Mouse (Mus musculus) spleen, embryonic (tissue): ENCODE measurements around the gene Mybph.

Experiments
- CTCF ChIA-PET: fragments of 350-600 bp; sonication (Branson Sonifier 250); formaldehyde crosslinking; loops from one replicate; lab custom pipeline; 2022; lab: Charles Lee

Gene Mybph

GRCm38 (mm10) chr1:134193126-134193525 is at the start of gene Mybph:
Mybph (plus strand) TSS chr1:134193448.
- CTCF ChIA-PET, result no interaction called here

GRCm38 (mm10) chr1:134146066-134146465 is 47.2 kb upstream of the Mybph start:
- CTCF ChIA-PET, result no interaction called here

- CTCF ChIA-PET, result interaction anchor here (1.2 kb wide), 1 partner anchor 94 kb away, joined by 3 read pairs; no protein-coding TSS in a partner anchor
These were observed 43.2 kb upstream of the Mybph start for GRCm38 (mm10) chr1:134150076-134150475.

GRCm38 (mm10) chr1:134150745-134151144 is 42.5 kb upstream of the Mybph start:
- CTCF ChIA-PET, result interaction anchor here (0.6 to 1.2 kb wide), 4 partner anchors 14 to 651 kb away, joined by 3 to 5 read pairs (median 4); no protein-coding TSS in a partner anchor

- CTCF ChIA-PET, result interaction anchor here (0.6 to 0.7 kb wide), 2 partner anchors 13 to 178 kb away, joined by 3 read pairs; no protein-coding TSS in a partner anchor
These were observed 41.4 kb upstream of the Mybph start for GRCm38 (mm10) chr1:134151655-134152412.

GRCm38 (mm10) chr1:134152626-134153590 is 40.3 kb upstream of the Mybph start:
- CTCF ChIA-PET, result no interaction called here

- CTCF ChIA-PET, result interaction anchor here (0.8 kb wide), 1 partner anchor 88 kb away, joined by 4 read pairs; no protein-coding TSS in a partner anchor
These were observed 39.1 kb upstream of the Mybph start for GRCm38 (mm10) chr1:134154121-134154520.

GRCm38 (mm10) chr1:134154655-134155054 is 38.6 kb upstream of the Mybph start:
- CTCF ChIA-PET, result interaction anchor here (0.6 to 0.8 kb wide), 3 partner anchors 87 to 1990 kb away, joined by 3 to 4 read pairs (median 3); no protein-coding TSS in a partner anchor

GRCm38 (mm10) chr1:134160404-134160803 is 32.8 kb upstream of the Mybph start:
- CTCF ChIA-PET, result no interaction called here

- CTCF ChIA-PET, result no interaction called here
These were observed 31.8 kb upstream of the Mybph start for GRCm38 (mm10) chr1:134161399-134161798.

GRCm38 (mm10) chr1:134162510-134163225 is 30.6 kb upstream of the Mybph start:
- CTCF ChIA-PET, result no interaction called here

- CTCF ChIA-PET, result no interaction called here
These were observed 29.8 kb upstream of the Mybph start for GRCm38 (mm10) chr1:134163476-134163875.

- CTCF ChIA-PET, result interaction anchor here (0.6 kb wide), 1 partner anchor 13 kb away, joined by 3 read pairs; no protein-coding TSS in a partner anchor
These were observed 28.8 kb upstream of the Mybph start for GRCm38 (mm10) chr1:134164454-134164853.

GRCm38 (mm10) chr1:134166547-134166946 is 26.7 kb upstream of the Mybph start:
- CTCF ChIA-PET, result no interaction called here

GRCm38 (mm10) chr1:134167416-134168305 is 25.6 kb upstream of the Mybph start:
- CTCF ChIA-PET, result no interaction called here

GRCm38 (mm10) chr1:134168567-134168966 is 24.7 kb upstream of the Mybph start:
- CTCF ChIA-PET, result no interaction called here

GRCm38 (mm10) chr1:134168985-134169697 is 24.1 kb upstream of the Mybph start:
- CTCF ChIA-PET, result no interaction called here

GRCm38 (mm10) chr1:134173081-134173480 is 20.2 kb upstream of the Mybph start:
- CTCF ChIA-PET, result interaction anchor here (0.6 kb wide), 2 partner anchors 82 to 498 kb away, joined by 4 to 13 read pairs; no protein-coding TSS in a partner anchor

- CTCF ChIA-PET, result no interaction called here
These were observed 15.3 kb upstream of the Mybph start for GRCm38 (mm10) chr1:134177976-134178375.
